Mouse (Mus musculus) ES-CJ7 (cell line): ENCODE measurements at regions not wholly inside any gene's neighbourhood (a gene's known extent, or its start where the extent isn't known, plus 50 kb on each side); places are given as distances from the start of the nearest gene placed in this dataset.
A peak's percentile ranks its signal among the peaks of the same experiment; 100 is the strongest.

Experiments
- DNase-seq: peaks from one replicate; pipeline ENCODE4 v3.0.0; 2011; ENCODE audit warnings: low read depth, low spot score

- DNase-seq = no peak
Measured at GRCm38 (mm10) chr2:180404168-180404567, 51.9 kb upstream of the Slco4a1 start.

GRCm38 (mm10) chr2:180403621-180404020 lies 52.4 kb upstream of the Slco4a1 start:
- DNase-seq = no peak

GRCm38 (mm10) chr2:180402851-180403459 lies 53.1 kb upstream of the Slco4a1 start:
- no peak for DNase-seq

- no peak for DNase-seq
Measured at GRCm38 (mm10) chr2:180402433-180402832, 53.6 kb upstream of the Slco4a1 start.

- no peak for DNase-seq
Measured at GRCm38 (mm10) chr2:180401409-180402391, 54.3 kb upstream of the Slco4a1 start.

- no peak for DNase-seq
Measured at GRCm38 (mm10) chr2:180400514-180401019, 55.5 kb upstream of the Slco4a1 start.

- peak; percentile 9 for DNase-seq
Measured at GRCm38 (mm10) chr2:180399651-180400513, 56.2 kb upstream of the Slco4a1 start.

GRCm38 (mm10) chr2:180398851-180399447 lies 57.1 kb upstream of the Slco4a1 start:
- no peak for DNase-seq

GRCm38 (mm10) chr2:180398481-180398754 lies 57.6 kb upstream of the Slco4a1 start:
- DNase-seq = no peak

GRCm38 (mm10) chr2:180397723-180398480 lies 58.1 kb upstream of the Slco4a1 start:
- no peak for DNase-seq

GRCm38 (mm10) chr2:180396664-180397377 lies 59.2 kb upstream of the Slco4a1 start:
- DNase-seq = no peak

GRCm38 (mm10) chr2:180396211-180396610 lies 59.8 kb upstream of the Slco4a1 start:
- DNase-seq = no peak

- DNase-seq = no peak
Measured at GRCm38 (mm10) chr2:180395279-180396034, 60.6 kb upstream of the Slco4a1 start.

- DNase-seq = no peak
Measured at GRCm38 (mm10) chr2:180392846-180393700, 58.6 kb upstream of the Gata5 start.

GRCm38 (mm10) chr2:180392298-180392697 lies 57.8 kb upstream of the Gata5 start:
- no peak for DNase-seq

- DNase-seq = no peak
Measured at GRCm38 (mm10) chr2:180391349-180391748, 56.9 kb upstream of the Gata5 start.

GRCm38 (mm10) chr2:180390216-180390996 lies 55.9 kb upstream of the Gata5 start:
- no peak for DNase-seq

- no peak for DNase-seq
Measured at GRCm38 (mm10) chr2:180389486-180389885, 55.0 kb upstream of the Gata5 start.
